ENCODE assay signal across 10 mouse cellular contexts in the genomic region with DNA sequence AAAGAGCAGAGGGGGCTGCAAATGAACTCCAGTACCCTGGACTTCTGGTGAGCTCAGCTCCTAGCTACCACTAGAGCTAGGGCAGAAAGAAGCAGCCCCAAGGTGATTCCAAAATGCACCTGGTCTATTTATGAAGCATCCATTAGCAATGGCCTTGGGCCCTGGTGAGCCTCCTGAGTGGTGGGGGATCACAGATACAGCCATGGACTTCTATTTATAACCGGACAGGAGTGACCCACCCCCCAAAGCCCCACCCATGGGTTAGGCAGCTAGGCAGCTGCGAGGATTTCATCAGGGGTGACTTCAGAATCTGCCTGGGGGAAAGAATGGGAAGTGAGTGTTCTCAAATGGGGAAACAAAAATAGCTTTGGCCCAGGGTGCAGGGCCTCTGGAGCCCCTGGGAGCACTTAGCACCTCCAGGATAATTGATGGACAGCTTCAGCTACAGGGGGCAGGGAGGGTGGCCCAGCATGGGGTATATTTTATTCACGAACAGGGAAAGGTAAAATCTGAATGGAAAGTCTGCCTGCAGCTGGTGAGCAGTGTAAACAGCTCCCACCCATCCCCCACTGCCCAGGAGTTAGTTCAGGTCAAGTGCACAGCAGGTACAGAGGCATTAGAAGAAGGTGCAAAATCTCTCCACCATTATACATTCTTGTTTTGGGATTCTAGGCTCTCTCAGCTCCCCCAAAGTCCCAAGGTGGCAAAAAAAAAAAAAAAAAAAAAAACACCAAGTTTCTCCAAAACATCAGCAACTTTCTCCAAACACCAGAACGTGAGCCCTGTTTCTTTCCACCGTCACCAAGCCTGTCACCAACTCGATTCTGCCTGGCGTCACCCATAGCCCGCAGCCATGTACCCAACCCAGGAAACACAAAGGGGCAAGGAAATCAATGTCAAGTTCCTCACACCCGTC.
DNase-seq lines count a peak whose midpoint lies in the region; ATAC-seq and TF ChIP-seq lines count a peak whose summit lies in the region.
"Had no signal": no experiment of that assay in that cellular context is flagged by ENCODE, and none has a peak within 500 bp of the region (broad histone marks: within the 10 kb centered on the region; RNA-seq: fewer than 3 reads in every experiment).

No protein-coding gene starts in this region.

- H3K4me3 ChIP-seq in heart, embryonic 14.5 days (ENCODE audit: control insufficient read depth in 1 of 2, insufficient read depth in 1 of 2, low read depth in 1 of 2, low read length in 2 of 2): no peak overlapping the region
- H3K4me3 ChIP-seq in MEL (ENCODE audit: control insufficient read depth in 1 of 2, insufficient read depth in 1 of 2, low read depth in 2 of 2, low read length in 2 of 2) (no peak overlapping the region), myocyte (no peak overlapping the region)

- H3K79me2 ChIP-seq in MEL (ENCODE audit: control insufficient read depth, insufficient read depth, low read length, poor library complexity): no peaks in the 10 kb centered on the region
- no peaks in the 10 kb centered on the region for H3K79me2 ChIP-seq in myocyte (ENCODE audit: control insufficient read depth, insufficient read depth)

- no peak for TF ChIP-seq CTCF in MEL (IDR thresholded peaks at IDR 0.05 in 2 of 3, conservative IDR thresholded peaks at IDR 0.05 in 1 of 3; ENCODE audit: control insufficient read depth in 1 of 3, insufficient read depth in 1 of 3, low read depth in 2 of 3, low read length in 3 of 3, poor library complexity in 1 of 3, severe bottlenecking in 1 of 3)

- 42% methylated on average over 9 of the region's 9 CpGs for WGBS in heart, embryonic 14.5 days

- no peak for DNase-seq in heart, adult 9 months (ENCODE audit: low spot score in 2 of 2)
- DNase-seq in MEL (ENCODE audit: low read depth, low spot score): no peak
- peak; percentile 70 to 77 for DNase-seq in kidney, adult 8-10 months
- DNase-seq in ovary, postnatal 10 days (ENCODE audit: low spot score): no peak
- no peak for DNase-seq in testis, postnatal 10 days (ENCODE audit: low spot score)
- no peak for DNase-seq in lung, adult 18-20 months
- DNase-seq: lung, adult 2 months had no signal

- H3K4me1 ChIP-seq in heart, embryonic 14.5 days (ENCODE audit: control insufficient read depth in 2 of 2, insufficient read depth in 2 of 2, low read length in 2 of 2): peaks cover 27 to 37% of the 10 kb centered on the region in 2 experiments
- 0 out of 4 replicates have a peak, but pooled peaks cover 0 to 3% of the 10 kb centered on the region in 2 experiments for H3K4me1 ChIP-seq in MEL (ENCODE audit: control insufficient read depth in 1 of 2, insufficient read depth in 2 of 2, low read length in 2 of 2)

- H3ac ChIP-seq in myocyte (ENCODE audit: control insufficient read depth, insufficient read length): no peak overlapping the region

- TF ChIP-seq EP300 in MEL (IDR thresholded peaks at IDR 0.05; ENCODE audit: low read depth in 1 of 2, low read length in 2 of 2): no peak

- no peaks in the 10 kb centered on the region for H3K9me3 ChIP-seq in heart, embryonic 14.5 days (ENCODE audit: control insufficient read depth, low read length)
- H3K9me3 ChIP-seq in MEL (replicated peaks; ENCODE audit: insufficient read depth, low read length): no peaks in the 10 kb centered on the region
- H3K9me3 ChIP-seq: forebrain, embryonic 15.5 days had no signal

- TF ChIP-seq RAD21 in MEL (IDR thresholded peaks at IDR 0.05; ENCODE audit: low read depth, low read length): no peak

- H3K9ac ChIP-seq in heart, embryonic 14.5 days (ENCODE audit: low read length): peak overlapping the region; percentile 84; the same call in 1 of the 2 replicates
- H3K9ac ChIP-seq in MEL (ENCODE audit: control insufficient read depth, low read depth, low read length, poor library complexity, severe bottlenecking): no peak overlapping the region

- no peak for TF ChIP-seq POLR2A in MEL (IDR thresholded peaks at IDR 0.05; ENCODE audit: control insufficient read depth in 1 of 2, insufficient read depth in 1 of 2, low read depth in 1 of 2, low read length in 2 of 2, poor library complexity in 1 of 2)
- no peak for TF ChIP-seq POLR2A in myocyte (IDR thresholded peaks at IDR 0.05; ENCODE audit: insufficient read length, low read depth)

- no peaks in the 10 kb centered on the region for H3K36me3 ChIP-seq in heart, embryonic 14.5 days (ENCODE audit: control insufficient read depth, insufficient read depth, low read length)
- H3K36me3 ChIP-seq in MEL (ENCODE audit: control insufficient read depth in 1 of 2, insufficient read depth in 2 of 2, low read length in 2 of 2): no peaks in the 10 kb centered on the region
- no peaks in the 10 kb centered on the region for H3K36me3 ChIP-seq in myocyte (ENCODE audit: control insufficient read depth, insufficient read depth)
- H3K36me3 ChIP-seq: forebrain, embryonic 15.5 days had no signal

- H3K27me3 ChIP-seq in heart, embryonic 14.5 days (ENCODE audit: control insufficient read depth, insufficient read depth, low read length): peaks cover 4% of the 10 kb centered on the region; the same call in 1 of the 2 replicates
- H3K27me3 ChIP-seq in MEL (ENCODE audit: control insufficient read depth in 1 of 2, insufficient read depth in 2 of 2, low read length in 2 of 2): no peaks in the 10 kb centered on the region
- peaks cover 8% of the 10 kb centered on the region for H3K27me3 ChIP-seq in myocyte (ENCODE audit: control insufficient read depth, insufficient read depth, insufficient read length)

- ATAC-seq in heart, embryonic 14.5 days (ENCODE audit: insufficient number of reproducible peaks, insufficient read depth, low FRiP score, low read depth): 0 out of 2 replicates have a peak, but pooled peaks have one; percentile 37
- ATAC-seq: forebrain, embryonic 15.5 days had no signal

- peak overlapping the region in 1 of 2 experiments; percentile 51; a peak in 1 of 4 replicates for H3K27ac ChIP-seq in heart, embryonic 14.5 days (replicated peaks in 1 of 2; ENCODE audit: control insufficient read depth in 1 of 2, insufficient read depth in 1 of 2, low read depth in 2 of 2, low read length in 2 of 2)
- H3K27ac ChIP-seq in MEL (ENCODE audit: control insufficient read depth, low read depth, low read length): no peak overlapping the region
- H3K27ac ChIP-seq: forebrain, embryonic 15.5 days had no signal

- peak overlapping the region; percentile 87 for H3K4me2 ChIP-seq in heart, embryonic 14.5 days (ENCODE audit: low read length)
- peak overlapping the region; percentile 85 for H3K4me2 ChIP-seq in myocyte (ENCODE audit: low read depth)

TF ChIP-seq in MEL, 35 proteins besides CTCF, POLR2A, EP300 and RAD21:
- TF ChIP-seq USF1 (IDR thresholded peaks at IDR 0.05; ENCODE audit: low read depth, low read length): no peak
- TF ChIP-seq ZNF384 (IDR thresholded peaks at IDR 0.05; ENCODE audit: low read depth, low read length): peak; percentile 74

TF ChIP-seq in myocyte, 11 proteins besides CTCF, POLR2A, EP300 and RAD21:
- TF ChIP-seq E2F4 (IDR thresholded peaks at IDR 0.05; ENCODE audit: insufficient read depth) (no peak), MAX (IDR thresholded peaks at IDR 0.05; ENCODE audit: low read depth) (no peak), REST (IDR thresholded peaks at IDR 0.05; ENCODE audit: insufficient read depth, insufficient read length) (no peak), MYOG (IDR thresholded peaks at IDR 0.05; ENCODE audit: control insufficient read depth in 1 of 3, insufficient read depth in 1 of 3, insufficient read length in 2 of 3, low read depth in 2 of 3) (peak in 2 of 3 experiments; percentile 41 to 54), CEBPB (IDR thresholded peaks at IDR 0.05; ENCODE audit: insufficient read depth, poor library complexity, severe bottlenecking) (peak; percentile 28; the same call in 1 of the 2 replicates), MYOD1 (IDR thresholded peaks at IDR 0.05; ENCODE audit: control insufficient read depth in 1 of 3, insufficient read length in 2 of 3, low read depth in 2 of 3) (peak in 1 of 3 experiments; percentile 45), TCF12 (IDR thresholded peaks at IDR 0.05; ENCODE audit: insufficient read depth, poor library complexity, severe bottlenecking) (peak; percentile 2), USF1 (IDR thresholded peaks at IDR 0.05; ENCODE audit: low read depth) (no peak), TCF3 (IDR thresholded peaks at IDR 0.05; ENCODE audit: insufficient read length, low read depth) (no peak)

Comparison
In these comparisons a context has a peak if more than half of its experiments do, and no peak if none do; other contexts are left out.
1. DNase-seq: peak in kidney, adult 8-10 months (2 of 2); none in heart, adult 9 months (0 of 2), MEL (single experiment), ovary, postnatal 10 days (single experiment), testis, postnatal 10 days (single experiment) and lung, adult 18-20 months (0 of 2).